Mouse (Mus musculus) thymus, postnatal 0 days (tissue): ENCODE data around the gene Ablim1. TPM values are rescaled to one million over a fixed set of nuclear protein-coding genes. Genes with fewer than 3 reads are reported as not detected.

Experiments
- DNase-seq: peaks from one replicate; pipeline ENCODE4 v3.0.0-alpha.2; 2015; ENCODE audit warnings: low spot score
- polyA plus RNA-seq: library from polyadenylated mRNA; unstranded; fragments of >200 nt; fragmentation: Nextera tagmentation; extraction: Ambion mirVana; gene quantifications from 2 replicates; pipeline ENCODE4 v1.2.1, GENCODE M21; 2015

The Ablim1 gene
- polyA plus RNA-seq, 1 experiment from 2014 or later, result 148 TPM

DNA sequence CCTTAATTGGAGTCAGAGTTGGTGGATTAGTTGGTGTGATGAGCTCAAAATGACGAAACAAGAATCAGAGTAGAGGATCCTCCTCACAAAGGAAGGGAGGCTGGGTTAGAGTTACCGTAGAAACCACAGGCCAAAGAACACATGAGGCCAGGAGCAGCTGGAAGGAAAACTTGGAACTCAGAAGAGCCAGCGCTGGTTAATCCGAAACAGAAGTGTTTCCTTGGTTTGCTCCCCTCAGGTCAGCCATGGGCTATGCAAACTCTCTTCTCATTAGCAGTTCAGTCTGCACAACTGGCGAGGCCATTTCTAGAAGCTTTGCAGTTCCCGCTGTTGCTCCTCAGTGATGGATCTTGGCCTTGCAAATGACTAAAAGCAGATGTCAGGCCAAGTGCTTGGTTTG is 208.2 kb downstream of the Ablim1 start:
- DNase-seq, result no peak

- DNase-seq, result no peak
Measured at GRCm38 (mm10) chr19:57106031-57106430, 208.7 kb downstream of the Ablim1 start.

DNA sequence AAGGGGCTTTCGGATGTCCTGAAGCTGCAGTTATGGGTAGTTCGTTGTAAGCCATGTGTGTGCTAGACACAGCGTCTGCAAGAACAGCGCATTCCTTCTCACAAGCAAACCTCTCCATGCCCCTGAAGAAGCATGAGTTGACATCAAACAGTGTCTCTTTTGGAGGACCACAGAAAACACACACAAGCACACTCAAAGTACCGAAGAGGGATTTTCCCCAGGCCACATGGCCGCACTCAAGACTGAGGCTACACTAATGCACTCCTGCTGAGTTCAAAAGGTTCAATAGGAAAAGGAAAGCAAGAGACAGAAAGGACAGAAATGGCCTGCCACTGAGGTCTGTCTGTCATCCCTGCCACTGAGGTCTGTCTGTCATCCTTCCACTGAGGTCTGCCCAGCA is 209.6 kb downstream of the Ablim1 start:
- DNase-seq, result no peak

DNA sequence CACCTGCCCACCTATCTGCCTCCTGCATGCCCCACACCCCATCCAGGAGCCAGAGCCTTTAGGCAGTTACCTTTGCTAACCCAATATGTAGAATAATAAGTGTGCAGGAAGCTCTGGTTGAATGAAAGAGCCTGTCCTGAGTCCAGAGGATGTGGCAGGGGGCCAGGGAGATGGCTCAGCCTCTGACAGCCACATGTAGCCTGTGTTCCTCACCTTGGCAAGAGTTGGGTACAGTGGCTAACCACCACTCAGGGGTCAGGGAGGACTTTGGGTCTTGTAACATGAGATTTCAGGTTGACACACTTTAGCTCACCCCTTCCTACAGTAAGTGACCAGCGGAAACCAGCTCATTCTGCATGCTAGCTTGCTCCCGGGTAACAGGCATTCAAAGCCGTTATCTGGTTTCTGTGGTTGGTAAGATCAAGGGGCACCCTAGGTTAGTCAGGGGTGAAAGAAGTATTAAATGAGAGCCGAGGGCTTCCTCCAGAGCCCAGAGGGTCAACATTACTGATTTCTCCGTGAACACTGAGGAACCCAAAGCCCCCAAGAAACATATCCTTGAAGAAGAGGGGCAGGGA is 210.5 kb downstream of the Ablim1 start:
- DNase-seq, result no peak

GRCm38 (mm10) chr19:57103360-57103958 is 211.3 kb downstream of the Ablim1 start:
- DNase-seq, result no peak

DNA sequence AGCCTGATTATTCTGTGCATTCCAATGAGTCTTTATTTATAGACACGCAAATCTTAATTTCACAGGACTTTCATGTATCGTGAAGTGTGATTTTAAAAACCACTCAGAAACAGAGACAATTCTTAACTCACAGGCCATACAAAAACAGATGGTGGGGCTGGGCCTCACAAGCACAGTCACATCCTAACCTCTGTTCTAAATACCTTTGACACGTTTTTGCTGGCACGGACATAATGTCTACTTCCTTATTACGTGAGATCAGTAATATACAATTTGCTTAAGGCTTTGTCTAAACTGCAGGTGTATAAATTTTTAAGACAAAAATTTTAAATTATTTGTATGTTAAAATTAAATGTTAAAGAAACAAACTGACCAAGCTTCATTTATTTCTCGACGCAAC is 212.7 kb downstream of the Ablim1 start:
- no peak for DNase-seq

- DNase-seq, result no peak
Measured at GRCm38 (mm10) chr19:57100753-57101446, 213.8 kb downstream of the Ablim1 start.

GRCm38 (mm10) chr19:57099986-57100385 is 214.7 kb downstream of the Ablim1 start:
- no peak for DNase-seq

- DNase-seq, result no peak
Measured at GRCm38 (mm10) chr19:57099094-57099357, 215.7 kb downstream of the Ablim1 start.

DNA sequence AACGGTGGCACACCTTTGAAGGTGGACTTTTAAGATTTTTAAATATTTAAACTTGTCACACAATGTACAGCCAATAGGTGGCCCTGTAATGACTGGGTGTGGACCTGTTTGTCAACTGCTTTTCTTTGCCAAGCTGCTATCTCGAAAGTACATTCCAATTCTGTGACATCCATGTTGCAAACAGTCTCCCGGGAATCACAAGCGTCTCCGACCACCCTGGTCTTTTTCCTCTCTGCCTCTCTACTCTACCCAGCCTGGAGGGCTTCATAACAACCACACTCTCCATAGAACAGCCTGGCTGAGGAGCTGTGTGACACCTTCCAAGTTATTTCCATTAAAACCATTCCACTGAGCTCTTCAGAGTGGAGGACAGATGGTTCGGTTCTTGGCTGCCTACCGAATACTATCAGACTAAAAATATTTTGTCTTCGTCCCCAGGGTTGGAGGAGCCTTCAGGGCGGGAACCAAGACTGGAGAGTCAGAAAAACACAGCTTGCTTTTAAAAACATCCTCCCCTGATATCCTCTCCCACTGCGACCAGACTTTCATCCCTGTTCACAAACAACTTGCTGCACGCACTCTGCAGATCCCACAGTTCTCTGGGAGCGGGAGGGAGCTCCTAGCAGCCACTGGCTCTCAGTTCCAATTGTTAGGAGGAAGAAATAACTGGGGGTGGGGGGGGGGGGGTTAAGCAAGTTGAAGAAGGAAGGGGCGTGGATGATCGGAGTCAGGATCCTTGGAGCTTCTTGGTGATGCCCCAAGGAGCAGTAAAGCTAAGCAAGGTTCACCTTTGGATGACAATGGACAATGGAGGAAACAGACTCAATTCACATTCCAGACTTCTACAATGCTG is 216.3 kb downstream of the Ablim1 start:
- no peak for DNase-seq

DNA sequence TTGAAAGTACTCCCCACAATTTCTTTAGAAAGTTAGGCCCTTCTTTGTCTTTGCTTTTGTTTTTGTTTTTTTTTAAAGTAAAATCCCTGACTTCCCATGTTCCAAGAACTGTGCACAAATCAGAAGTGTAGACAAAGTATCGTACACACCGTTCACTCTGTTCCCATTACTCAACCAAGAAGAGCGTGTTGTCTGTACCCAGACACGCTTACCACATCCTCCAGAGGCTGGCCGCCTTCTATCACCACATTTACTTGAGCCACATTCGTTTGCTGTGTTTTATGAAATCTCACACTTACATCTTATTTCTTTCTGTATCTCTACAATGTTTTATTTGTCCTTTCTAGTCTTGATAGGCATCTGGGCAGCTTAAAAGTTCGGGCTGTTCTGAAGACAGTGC is 219.4 kb downstream of the Ablim1 start:
- peak; percentile 29 for DNase-seq

DNA sequence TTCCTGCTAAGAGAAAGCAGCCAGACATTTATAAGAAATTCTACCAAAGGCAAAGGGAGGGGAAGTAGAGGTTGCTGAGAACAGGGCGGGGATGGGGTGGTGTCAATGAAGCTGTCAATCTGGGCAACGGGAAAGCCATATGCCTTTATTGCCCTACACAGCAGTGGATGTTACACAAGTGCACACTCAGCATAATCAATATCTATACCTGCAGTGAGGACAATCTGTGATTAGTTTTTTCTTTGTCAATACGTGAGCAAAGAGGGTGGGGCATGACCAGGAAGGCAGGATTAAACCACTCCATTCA is 221.1 kb downstream of the Ablim1 start:
- no peak for DNase-seq

DNA sequence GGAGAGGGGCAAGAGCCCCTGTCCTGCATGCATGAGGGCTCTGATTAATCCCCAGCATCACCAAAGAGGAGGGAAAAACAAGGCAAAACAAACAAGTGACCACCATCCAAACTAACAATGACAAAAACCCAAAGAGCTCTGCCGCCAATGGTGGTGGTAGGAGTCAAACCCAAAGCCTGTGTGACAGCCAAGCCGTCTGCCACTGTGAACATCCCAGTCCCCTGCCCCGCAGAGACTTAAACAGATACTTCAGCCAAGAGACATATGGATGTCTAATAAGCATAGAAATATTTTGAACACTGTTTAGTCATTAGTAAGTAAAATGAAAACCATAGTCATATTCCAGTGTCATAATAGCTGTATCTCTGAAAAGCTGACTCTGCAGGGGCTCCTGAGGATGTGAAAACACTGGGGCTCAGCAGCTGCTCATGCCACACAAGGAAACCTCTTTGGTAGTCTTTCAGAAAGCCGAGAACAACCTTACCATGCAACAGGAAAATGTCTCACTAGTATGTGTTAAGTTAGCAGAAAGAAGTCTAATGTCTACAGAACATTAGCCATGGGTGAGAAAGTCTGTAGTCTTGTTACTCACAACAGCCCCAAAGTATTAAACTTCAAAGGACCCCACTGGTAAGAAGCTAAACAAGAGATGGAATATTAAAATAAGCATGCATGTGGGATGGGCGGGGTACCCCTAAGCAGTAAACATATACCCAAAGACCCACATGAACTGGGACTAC is 221.6 kb downstream of the Ablim1 start:
- DNase-seq, result no peak

GRCm38 (mm10) chr19:57091278-57091677 is 223.4 kb downstream of the Ablim1 start:
- no peak for DNase-seq

DNA sequence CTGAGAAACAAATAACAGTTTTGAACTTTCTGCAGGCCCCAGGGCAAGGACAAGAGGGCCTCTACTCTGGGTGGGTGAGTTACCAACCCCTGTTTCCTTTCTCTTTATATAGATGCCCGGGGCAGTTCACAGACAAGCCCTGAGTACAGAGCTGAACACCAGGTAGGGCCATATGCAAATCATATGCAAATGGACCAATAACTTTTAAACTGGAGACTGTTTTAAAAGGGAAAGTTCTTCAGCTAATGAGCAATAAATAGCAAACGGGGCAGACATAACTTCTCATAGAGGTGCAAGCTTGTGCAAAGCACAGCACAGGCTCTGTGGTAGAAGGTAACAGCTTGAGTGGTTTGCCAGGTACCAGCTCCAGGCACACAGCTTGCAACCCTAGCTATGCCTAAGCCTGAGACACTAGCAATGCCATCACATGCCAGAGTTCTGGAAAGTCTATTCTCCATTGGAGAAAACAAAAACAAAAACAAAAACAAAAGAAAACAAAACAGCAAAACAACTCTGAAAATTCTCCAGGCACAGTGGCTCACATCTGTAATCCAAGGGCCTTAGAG is 225.8 kb downstream of the Ablim1 start:
- no peak for DNase-seq

DNA sequence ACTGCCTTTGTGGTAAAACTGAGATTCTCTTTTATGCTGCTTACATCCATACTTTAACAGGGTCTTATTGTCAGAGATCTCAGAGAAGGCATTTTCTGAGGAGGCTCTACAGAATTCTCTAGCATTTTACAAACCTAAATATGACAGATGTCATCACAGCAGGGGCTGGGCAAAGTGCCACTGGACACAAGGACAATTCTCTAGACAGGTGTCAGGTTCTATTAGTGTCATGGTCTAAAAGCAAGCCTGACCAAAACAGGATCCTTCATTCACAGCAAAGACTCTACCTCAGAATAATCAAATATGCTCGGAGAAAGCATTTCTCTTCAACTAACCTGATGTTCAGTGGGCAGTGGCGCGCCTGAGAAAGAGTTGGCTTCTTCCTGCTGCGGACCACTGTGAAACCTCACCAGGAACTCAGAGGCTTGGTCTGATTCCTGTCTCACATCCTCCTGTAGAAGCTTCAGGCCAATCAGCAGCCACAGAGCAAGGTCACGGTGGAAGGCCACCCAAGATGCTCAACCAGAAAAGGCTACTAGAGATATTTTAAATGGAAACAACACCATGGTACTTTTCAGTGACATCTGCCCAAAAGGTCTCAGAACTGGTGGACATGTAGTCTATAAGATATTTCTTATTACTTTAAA is 230.1 kb downstream of the Ablim1 start:
- DNase-seq, result no peak

GRCm38 (mm10) chr19:57083887-57084286 is 230.8 kb downstream of the Ablim1 start:
- no peak for DNase-seq

DNA sequence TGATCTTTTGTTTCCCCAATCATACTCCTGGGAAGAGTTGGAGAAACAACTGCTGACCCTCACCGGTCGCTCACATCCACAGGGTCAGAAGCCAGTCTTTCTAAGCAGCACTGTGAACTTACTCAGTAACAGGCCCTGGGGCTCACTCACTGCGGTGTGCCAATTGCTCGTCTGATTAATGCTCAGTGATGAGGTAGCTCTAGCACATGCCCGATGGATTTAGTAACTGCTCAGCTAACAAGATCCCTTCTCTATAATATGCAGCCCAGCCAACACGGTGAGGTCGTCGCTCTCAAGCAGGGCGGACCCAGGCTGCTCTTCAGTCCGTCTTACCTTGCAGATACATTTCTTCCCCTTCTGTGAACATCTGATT is 231.6 kb downstream of the Ablim1 start:
- DNase-seq, result no peak

DNA sequence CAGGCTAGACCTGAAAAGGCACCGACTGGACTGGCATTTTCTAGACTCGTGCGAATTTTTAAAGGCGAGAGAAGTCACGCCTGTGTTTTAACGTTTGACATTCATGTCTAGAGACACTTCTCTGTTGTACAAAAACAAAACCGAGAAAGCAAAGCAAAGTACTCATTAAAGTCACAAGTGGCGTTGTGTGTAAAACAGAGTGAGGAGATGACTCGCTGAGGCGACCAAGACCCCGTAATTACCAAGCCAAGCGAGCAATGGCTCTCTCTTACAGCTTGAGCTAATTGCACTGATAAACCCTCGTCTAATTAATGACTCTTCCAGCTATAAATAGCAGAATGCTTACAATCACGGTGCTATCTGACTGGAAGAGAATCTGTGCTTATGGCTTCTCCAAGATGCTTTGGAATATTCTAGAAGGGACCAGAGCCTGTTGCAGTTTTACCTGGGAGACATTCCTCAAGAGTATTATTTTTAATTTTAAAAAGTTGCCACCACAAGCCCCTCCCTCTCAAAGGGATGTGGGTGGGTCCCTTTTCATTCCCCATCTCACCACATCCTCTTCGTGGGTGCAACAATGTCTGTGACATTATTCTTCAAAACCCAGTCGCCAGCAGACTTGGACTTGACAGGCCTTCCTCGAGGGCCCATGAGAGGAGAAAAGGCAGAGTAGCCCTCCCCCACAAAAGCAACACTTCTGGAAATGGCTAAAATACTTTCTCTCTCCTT is 232.1 kb downstream of the Ablim1 start:
- DNase-seq, result peak; percentile 37

- DNase-seq, result no peak
Measured at GRCm38 (mm10) chr19:57081536-57081935, 233.2 kb downstream of the Ablim1 start.
